Mouse (Mus musculus): ENCODE data around the gene Rasgef1c. TPM values are rescaled to one million over a fixed set of nuclear protein-coding genes. Genes with fewer than 3 reads are reported as not detected.

Rasgef1c gene
- polyA plus RNA-seq, 1 experiment from 2014 or later, result 31.0 TPM

DNA sequence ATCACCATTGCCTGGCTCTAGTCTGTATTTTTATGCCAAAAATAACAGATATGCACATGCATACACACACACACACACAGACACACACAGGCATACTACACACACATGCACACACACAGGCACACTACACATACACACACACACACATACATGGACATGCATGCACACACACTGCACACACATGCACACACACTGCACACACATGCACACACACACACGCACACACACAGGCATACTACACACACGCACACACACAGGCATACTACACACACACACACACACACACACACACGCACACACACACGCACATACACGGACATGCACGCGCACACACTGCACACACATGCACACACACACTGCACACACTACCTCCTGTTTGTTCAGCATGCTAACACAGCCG, 77.3 kb downstream of the Rasgef1c start:
- no peak overlapping the region for H3K4me3 ChIP-seq (replicated peaks)
- no peaks in the 10 kb centered on the region for H3K27me3 ChIP-seq (replicated peaks)
- no peak overlapping the region for H3K4me2 ChIP-seq
- WGBS, result 93% methylated on average over 8 of the region's 8 CpGs
- no peaks in the 10 kb centered on the region for H3K4me1 ChIP-seq
- no peak overlapping the region for H3K9ac ChIP-seq (replicated peaks)
- no peaks in the 10 kb centered on the region for H3K9me3 ChIP-seq (replicated peaks)
- peaks cover 20% of the 10 kb centered on the region for H3K36me3 ChIP-seq
- H3K27ac ChIP-seq (replicated peaks), result no peak overlapping the region
- no peak for ATAC-seq (ENCODE audit: low FRiP score)

DNA sequence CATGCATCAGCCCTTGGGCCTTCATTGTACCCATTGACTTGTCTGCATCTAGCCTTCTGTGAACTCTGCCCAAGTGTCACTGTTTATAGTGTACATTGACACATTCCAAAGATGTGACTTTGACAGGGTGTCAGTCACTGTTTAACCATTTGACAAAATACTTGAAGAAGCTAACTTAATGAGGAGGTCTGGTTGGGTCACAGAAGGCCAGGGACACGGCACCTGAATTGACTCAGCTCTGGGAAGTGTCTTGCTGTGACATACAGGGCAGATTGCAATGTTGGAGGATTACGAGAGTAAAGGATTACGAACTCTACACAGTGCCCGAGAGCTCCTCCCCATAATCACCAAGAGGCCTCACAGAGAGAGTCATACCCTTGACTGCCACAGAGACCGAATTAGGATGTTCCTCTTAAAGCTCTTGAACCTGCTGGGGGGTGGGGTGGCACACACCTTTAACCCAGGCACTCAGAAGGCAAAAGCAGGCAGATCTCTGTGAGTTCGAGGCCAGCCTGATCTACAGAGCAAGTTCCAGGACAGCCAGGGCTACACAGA, 79.1 kb downstream of the Rasgef1c start:
- H3K9ac ChIP-seq (replicated peaks), result no peak overlapping the region
- H3K4me1 ChIP-seq, result no peaks in the 10 kb centered on the region
- H3K4me2 ChIP-seq, result no peak overlapping the region
- WGBS, result 73% methylated on average over 6 of the region's 6 CpGs
- H3K27me3 ChIP-seq (replicated peaks), result no peaks in the 10 kb centered on the region
- H3K36me3 ChIP-seq, result peaks cover 13% of the 10 kb centered on the region
- no peak overlapping the region for H3K4me3 ChIP-seq (replicated peaks)
- H3K27ac ChIP-seq (replicated peaks), result no peak overlapping the region
- no peak for ATAC-seq (ENCODE audit: low FRiP score)
- no peaks in the 10 kb centered on the region for H3K9me3 ChIP-seq (replicated peaks)

DNA sequence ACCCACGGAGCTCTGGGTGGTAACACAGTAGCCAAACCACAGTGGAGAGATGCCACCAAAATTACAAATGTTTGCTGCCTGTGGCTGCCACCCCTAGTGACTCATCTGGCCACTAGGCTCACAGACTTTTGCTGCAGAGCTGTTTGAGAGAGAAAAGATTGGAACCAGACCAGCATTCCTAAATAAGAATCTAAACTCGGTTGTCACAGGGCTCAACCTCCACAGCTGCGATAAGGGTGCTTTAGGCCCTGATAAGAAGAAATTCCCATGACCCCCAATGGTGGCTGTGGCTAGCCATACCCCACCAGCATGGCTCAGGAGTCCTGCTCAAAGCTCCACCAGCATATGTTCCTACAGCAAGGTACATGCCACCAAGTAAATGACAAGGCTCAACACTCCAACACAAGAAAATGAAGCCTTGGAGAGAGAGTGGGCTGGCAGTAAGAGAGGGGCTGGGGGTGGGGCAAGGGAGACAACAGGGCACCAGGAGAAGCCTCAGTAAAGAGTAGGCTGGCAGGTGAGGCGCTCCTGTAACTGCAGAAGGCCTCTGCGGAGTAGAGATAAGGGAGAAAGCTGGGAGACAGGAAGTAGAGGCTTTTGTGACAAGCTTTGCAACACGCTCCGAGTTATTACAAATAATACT, 79.8 kb downstream of the Rasgef1c start:
- Histone ChIP-seq H3K27me3 (replicated peaks) (no peaks in the 10 kb centered on the region), H3K36me3 (peaks cover 10% of the 10 kb centered on the region; the same call in 1 of the 2 replicates), H3K4me3 (replicated peaks) (no peak overlapping the region), H3K9me3 (replicated peaks) (no peaks in the 10 kb centered on the region), H3K9ac (replicated peaks) (no peak overlapping the region), H3K4me2 (no peak overlapping the region), H3K27ac (replicated peaks) (no peak overlapping the region), H3K4me1 (no peaks in the 10 kb centered on the region)
- ATAC-seq (ENCODE audit: low FRiP score), result no peak
- 88% methylated on average over 7 of the region's 7 CpGs for WGBS

DNA sequence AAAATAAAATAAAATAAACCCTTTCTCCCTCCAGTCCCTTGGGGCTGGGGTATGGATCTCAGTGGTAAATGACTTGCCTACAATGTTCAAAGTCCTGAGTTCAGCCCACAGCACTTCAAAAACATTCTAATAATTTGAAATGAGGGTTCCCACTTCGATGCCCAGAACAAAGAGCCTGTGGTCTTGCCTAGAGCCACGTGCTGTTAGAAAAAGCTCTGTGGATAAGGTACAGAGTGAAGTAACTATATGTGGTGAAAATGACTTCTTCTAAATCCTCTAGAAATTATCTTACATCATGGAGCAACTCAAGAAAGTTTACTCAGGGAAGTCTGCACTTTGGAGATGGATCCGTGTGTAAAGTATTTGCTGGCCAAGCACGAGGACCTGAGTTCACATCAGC, 80.5 kb downstream of the Rasgef1c start:
- no peak for ATAC-seq (ENCODE audit: low FRiP score)
- Histone ChIP-seq H3K4me1 (no peaks in the 10 kb centered on the region), H3K9me3 (replicated peaks) (no peaks in the 10 kb centered on the region), H3K36me3 (peaks cover 10% of the 10 kb centered on the region; the same call in 1 of the 2 replicates), H3K4me3 (replicated peaks) (no peak overlapping the region), H3K27me3 (replicated peaks) (no peaks in the 10 kb centered on the region), H3K4me2 (no peak overlapping the region), H3K9ac (replicated peaks) (no peak overlapping the region), H3K27ac (replicated peaks) (no peak overlapping the region)
- WGBS, result 88% methylated on average over 4 of the region's 4 CpGs

DNA sequence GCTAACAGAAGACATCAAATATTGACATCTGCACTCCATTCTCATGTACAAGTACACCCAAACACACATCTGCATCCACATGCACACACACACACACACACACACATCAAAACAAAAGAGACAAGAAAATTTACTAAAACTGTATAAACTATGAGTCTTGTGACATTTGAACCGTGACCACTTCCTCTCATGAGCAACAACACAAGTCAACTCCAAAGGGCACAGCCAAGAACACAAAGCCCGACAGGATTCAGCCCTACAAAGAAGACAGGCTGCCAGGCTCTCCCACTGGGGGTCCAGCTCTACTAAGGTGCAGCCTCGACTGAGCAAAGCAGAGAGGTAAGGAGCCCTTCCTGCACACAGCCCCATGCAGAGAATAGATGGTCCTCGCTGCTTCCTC, 81.2 kb downstream of the Rasgef1c start:
- H3K9me3 ChIP-seq (replicated peaks), result no peaks in the 10 kb centered on the region
- H3K27me3 ChIP-seq (replicated peaks), result no peaks in the 10 kb centered on the region
- WGBS, result 58% methylated on average over 4 of the region's 4 CpGs
- H3K4me3 ChIP-seq (replicated peaks), result no peak overlapping the region
- no peaks in the 10 kb centered on the region for H3K4me1 ChIP-seq
- no peak overlapping the region for H3K9ac ChIP-seq (replicated peaks)
- ATAC-seq (ENCODE audit: low FRiP score), result no peak
- H3K36me3 ChIP-seq, result peaks cover 10% of the 10 kb centered on the region; the same call in 1 of the 2 replicates
- H3K27ac ChIP-seq (replicated peaks), result no peak overlapping the region
- H3K4me2 ChIP-seq, result no peak overlapping the region

DNA sequence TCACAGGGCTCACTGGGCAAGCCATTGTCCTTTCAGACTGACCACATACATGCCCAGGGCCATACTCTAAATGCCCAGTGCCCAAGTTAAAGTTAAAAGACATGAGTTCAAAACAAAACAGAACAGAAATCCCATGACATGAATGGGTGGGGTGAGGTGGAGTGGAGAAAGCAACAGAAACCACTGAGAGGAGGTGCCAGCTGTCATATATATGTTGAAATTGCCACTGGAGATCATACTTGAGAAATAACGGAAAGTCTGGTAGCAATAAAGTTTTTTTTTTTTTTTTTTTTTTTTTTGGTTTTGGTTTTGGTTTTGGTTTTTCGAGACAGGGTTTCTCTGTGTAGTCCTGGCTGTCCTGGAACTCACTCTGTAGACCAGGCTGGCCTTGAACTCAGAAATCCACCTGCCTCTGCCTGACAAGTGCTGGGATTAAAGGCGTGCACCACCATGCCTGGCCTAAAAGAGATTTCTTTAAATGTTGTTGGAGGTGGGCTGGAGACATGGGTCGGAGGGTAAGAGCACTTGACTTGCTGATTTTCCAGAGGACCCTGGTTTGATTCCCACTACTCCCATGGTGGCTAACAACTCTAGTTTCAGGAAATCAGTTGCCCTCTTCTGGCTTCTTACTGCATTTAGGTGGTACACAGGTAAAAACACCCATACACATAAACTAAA, 82.4 kb downstream of the Rasgef1c start:
- 82% methylated on average over 4 of the region's 4 CpGs for WGBS
- ATAC-seq (ENCODE audit: low FRiP score), result no peak
- H3K9me3 ChIP-seq (replicated peaks), result no peaks in the 10 kb centered on the region
- no peak overlapping the region for H3K4me2 ChIP-seq
- no peak overlapping the region for H3K4me3 ChIP-seq (replicated peaks)
- no peaks in the 10 kb centered on the region for H3K27me3 ChIP-seq (replicated peaks)
- no peak overlapping the region for H3K9ac ChIP-seq (replicated peaks)
- H3K4me1 ChIP-seq, result no peaks in the 10 kb centered on the region
- H3K27ac ChIP-seq (replicated peaks), result no peak overlapping the region
- peaks cover 10% of the 10 kb centered on the region; the same call in 1 of the 2 replicates for H3K36me3 ChIP-seq

DNA sequence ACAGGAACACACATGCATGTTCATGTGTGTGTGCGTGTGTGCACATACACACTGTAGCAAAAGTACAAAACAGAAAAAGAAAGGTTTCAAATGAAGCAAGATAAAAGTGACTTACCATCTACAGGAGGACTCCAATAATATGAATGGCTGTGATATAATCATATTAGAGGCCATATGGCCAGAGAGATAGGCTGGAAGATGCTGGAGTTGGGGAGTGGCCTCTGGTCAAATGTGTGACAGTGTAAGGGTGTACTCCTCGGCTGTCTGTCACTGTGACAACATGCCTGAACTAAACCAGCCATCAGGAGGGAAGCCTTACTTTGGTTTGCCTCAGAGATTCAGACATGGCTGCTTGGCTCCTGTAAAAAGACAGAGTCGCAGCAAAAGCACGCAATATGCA, 83.4 kb downstream of the Rasgef1c start:
- Histone ChIP-seq H3K27me3 (replicated peaks) (no peaks in the 10 kb centered on the region), H3K4me2 (no peak overlapping the region), H3K36me3 (peaks cover 1% of the 10 kb centered on the region; the same call in 1 of the 2 replicates), H3K4me1 (no peaks in the 10 kb centered on the region), H3K27ac (replicated peaks) (no peak overlapping the region), H3K4me3 (replicated peaks) (no peak overlapping the region), H3K9me3 (replicated peaks) (no peaks in the 10 kb centered on the region), H3K9ac (replicated peaks) (no peak overlapping the region)
- 88% methylated on average over 4 of the region's 4 CpGs for WGBS
- no peak for ATAC-seq (ENCODE audit: low FRiP score)

DNA sequence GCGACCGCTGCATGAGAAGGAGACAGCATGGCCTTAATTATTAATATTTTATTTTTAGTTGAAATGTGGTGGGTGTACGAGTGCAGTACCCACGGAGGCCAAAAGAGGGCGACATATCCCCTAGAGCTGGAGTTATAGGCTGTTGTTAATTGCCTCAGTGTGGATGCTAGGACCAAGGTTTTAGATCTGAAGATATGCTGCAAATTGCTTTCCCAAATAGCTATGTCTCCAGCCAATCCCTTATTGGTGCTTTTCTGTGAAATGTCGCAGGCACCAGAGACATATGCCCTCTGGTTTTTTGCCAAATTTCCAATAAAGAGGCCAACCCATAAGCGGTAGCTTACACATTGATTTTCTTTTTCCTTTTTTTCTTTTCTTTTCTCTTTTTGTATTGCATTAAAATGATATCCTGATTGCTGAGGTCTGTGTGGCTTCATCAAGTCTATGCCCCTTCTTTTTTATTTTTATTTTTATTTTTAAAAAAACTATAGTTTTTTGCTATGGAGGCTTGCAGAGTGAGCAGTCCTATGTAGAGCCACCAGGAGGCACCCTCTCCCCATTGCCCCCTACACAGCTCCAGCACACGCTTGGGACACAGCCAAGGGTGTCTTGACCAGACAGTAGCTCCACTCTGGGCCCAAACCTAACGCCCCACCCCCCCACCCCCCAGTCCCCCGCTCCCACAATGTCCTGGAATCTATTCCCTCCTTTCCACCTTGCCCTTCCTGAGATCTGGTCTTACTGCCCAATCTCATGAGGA, 84.8 kb downstream of the Rasgef1c start:
- Histone ChIP-seq H3K36me3 (no peaks in the 10 kb centered on the region), H3K4me1 (no peaks in the 10 kb centered on the region), H3K4me2 (no peak overlapping the region), H3K27me3 (replicated peaks) (no peaks in the 10 kb centered on the region), H3K4me3 (replicated peaks) (no peak overlapping the region), H3K9ac (replicated peaks) (no peak overlapping the region), H3K9me3 (replicated peaks) (no peaks in the 10 kb centered on the region), H3K27ac (replicated peaks) (no peak overlapping the region)
- ATAC-seq (ENCODE audit: low FRiP score), result 0 out of 2 replicates have a peak, but pooled peaks have one; percentile 31
- 25% methylated on average over 10 of the region's 10 CpGs for WGBS

DNA sequence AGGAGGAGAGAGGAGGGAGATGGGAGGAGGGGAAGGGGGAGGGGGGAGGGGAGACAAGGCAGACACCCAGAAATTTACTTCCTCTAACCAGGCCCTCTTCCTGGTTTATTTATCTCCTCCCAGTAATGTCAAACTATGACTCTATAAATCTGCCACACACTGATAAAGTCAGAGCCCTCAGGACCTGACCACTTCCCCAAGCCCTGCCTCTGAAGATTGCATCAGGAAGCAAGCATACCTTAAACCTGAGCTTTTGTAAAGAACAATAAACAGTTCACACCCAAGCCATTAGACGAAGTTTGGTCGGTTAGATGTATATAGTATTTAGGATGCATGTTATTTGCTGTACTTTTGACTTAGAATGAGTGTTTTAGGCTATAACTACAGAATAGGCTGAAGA, 92.9 kb downstream of the Rasgef1c start:
- H3K4me2 ChIP-seq, result no peak overlapping the region
- no peaks in the 10 kb centered on the region for H3K36me3 ChIP-seq
- 79% methylated on average over 2 of the region's 2 CpGs for WGBS
- no peak for ATAC-seq (ENCODE audit: low FRiP score)
- no peaks in the 10 kb centered on the region for H3K4me1 ChIP-seq
- no peak overlapping the region for H3K4me3 ChIP-seq (replicated peaks)
- H3K27ac ChIP-seq (replicated peaks), result no peak overlapping the region
- no peak overlapping the region for H3K9ac ChIP-seq (replicated peaks)
- H3K27me3 ChIP-seq (replicated peaks), result no peaks in the 10 kb centered on the region
- H3K9me3 ChIP-seq (replicated peaks), result no peaks in the 10 kb centered on the region

DNA sequence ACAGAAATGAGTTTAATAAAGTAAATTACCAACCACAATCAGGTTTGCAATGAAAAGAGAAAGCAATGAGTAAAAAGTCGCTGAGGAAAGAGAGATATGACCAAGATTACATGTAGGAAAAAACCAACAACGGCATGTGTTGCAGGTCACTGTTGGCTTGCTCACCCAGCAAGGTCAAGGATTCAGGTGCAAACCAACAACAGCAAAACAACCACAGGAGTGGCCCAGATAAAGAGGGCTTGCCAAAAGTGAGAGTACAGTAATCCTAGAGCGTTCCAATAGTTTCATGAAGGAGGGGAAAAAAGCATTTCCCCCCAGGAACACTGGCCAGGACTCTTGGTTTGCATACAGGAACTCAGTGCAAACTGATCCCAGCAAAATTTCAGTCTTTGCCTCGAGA, 94.8 kb downstream of the Rasgef1c start:
- ATAC-seq (ENCODE audit: low FRiP score), result no peak
- H3K36me3 ChIP-seq, result no peaks in the 10 kb centered on the region
- H3K4me3 ChIP-seq (replicated peaks), result no peak overlapping the region
- no peaks in the 10 kb centered on the region for H3K9me3 ChIP-seq (replicated peaks)
- no peak overlapping the region for H3K27ac ChIP-seq (replicated peaks)
- H3K4me2 ChIP-seq, result no peak overlapping the region
- 82% methylated on average over 4 of the region's 4 CpGs for WGBS
- no peak overlapping the region for H3K9ac ChIP-seq (replicated peaks)
- H3K27me3 ChIP-seq (replicated peaks), result no peaks in the 10 kb centered on the region
- H3K4me1 ChIP-seq, result no peaks in the 10 kb centered on the region

DNA sequence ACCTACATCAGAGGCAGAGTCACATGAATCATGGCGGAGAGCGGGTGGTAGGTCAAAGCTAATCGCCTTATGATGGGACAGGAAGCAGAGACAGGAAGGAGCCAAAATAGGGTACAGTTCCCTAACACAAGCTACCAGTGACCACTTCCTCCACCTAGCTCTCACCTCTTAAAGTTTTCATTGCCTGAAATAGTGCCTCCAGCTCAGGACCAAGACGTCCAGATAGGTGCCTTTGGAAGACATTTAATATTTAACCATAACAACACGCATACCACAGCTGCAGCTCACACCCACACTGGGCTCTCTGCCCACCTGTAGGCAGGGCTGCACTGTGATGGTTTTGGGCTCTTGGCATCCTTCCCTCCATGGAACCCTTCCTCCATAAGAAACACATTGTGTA, 95.7 kb downstream of the Rasgef1c start:
- no peak for ATAC-seq (ENCODE audit: low FRiP score)
- Histone ChIP-seq H3K27ac (replicated peaks) (no peak overlapping the region), H3K9me3 (replicated peaks) (no peaks in the 10 kb centered on the region), H3K27me3 (replicated peaks) (no peaks in the 10 kb centered on the region), H3K4me3 (replicated peaks) (no peak overlapping the region), H3K4me2 (no peak overlapping the region), H3K9ac (replicated peaks) (no peak overlapping the region), H3K36me3 (no peaks in the 10 kb centered on the region), H3K4me1 (no peaks in the 10 kb centered on the region)
- 77% methylated on average over 5 of the region's 5 CpGs for WGBS

Measured in neural tube, embryonic 15.5 days (tissue).